Comparison of ENCODE assay signal across 10 mouse cellular contexts in the genomic region with DNA sequence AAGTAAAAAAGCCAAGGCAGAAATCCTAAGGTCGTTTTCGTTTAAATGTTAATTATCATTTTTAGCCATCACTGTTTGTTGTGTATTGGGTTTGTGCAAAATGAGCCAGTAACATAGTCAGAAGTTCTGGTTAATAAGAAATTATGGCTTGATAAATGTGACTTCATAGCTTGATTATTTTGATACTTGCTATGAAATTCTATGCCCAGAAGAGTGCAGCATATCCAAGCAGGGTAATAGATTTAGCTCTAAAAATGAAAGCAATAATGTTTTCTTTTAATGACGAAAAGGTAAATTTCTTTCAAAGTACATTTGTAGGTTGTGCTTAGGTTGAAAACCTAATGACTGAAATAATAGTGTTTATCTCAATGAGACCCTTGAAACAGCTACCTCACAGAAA. TPM values are rescaled to one million over a fixed set of nuclear protein-coding genes. Genes with fewer than 3 reads are reported as not detected.
DNase-seq lines count a peak whose midpoint lies in the region; ATAC-seq and TF ChIP-seq lines count a peak whose summit lies in the region.
"Had no signal": no experiment of that assay in that cellular context is flagged by ENCODE, and none has a peak within 500 bp of the region (broad histone marks: within the 10 kb centered on the region; RNA-seq: fewer than 3 reads in every experiment).

No protein-coding gene starts in this region.

- 0 out of 2 replicates have a peak overlapping the region, but pooled peaks have one; percentile 78 for H3K9ac ChIP-seq in heart, embryonic 14.5 days (ENCODE audit: low read length)
- no peak overlapping the region for H3K9ac ChIP-seq in liver, adult 2 months (ENCODE audit: low read depth, low read length)
- H3K9ac ChIP-seq in liver, embryonic 11.5 days (ENCODE audit: low read depth, low read length) = no peak overlapping the region
- H3K9ac ChIP-seq in liver, postnatal 0 days (replicated peaks) = no peak overlapping the region

- H3K4me2 ChIP-seq in heart, embryonic 14.5 days (ENCODE audit: low read length) = 0 out of 2 replicates have a peak overlapping the region, but pooled peaks have one; percentile 83
- H3K4me2 ChIP-seq in liver, embryonic 11.5 days = no peak overlapping the region; the same call in 1 of the 2 replicates
- H3K4me2 ChIP-seq in liver, postnatal 0 days (ENCODE audit: low read depth, low read length) = 0 out of 2 replicates have a peak overlapping the region, but pooled peaks have one; percentile 89

- no peak for ATAC-seq in heart, embryonic 14.5 days (ENCODE audit: insufficient number of reproducible peaks, insufficient read depth, low FRiP score, low read depth)
- no peak for ATAC-seq in liver, embryonic 11.5 days (replicated peaks; ENCODE audit: low FRiP score)
- no peak for ATAC-seq in liver, postnatal 0 days
- ATAC-seq: inflammation-experienced regulatory T-cells, adult 6 months had no signal

- peaks cover 12 to 26% of the 10 kb centered on the region in 2 experiments for H3K4me1 ChIP-seq in heart, embryonic 14.5 days (ENCODE audit: control insufficient read depth in 2 of 2, insufficient read depth in 2 of 2, low read length in 2 of 2)
- H3K4me1 ChIP-seq in liver, adult 2 months (ENCODE audit: control insufficient read depth, insufficient read depth, low read length) = peaks cover 2% of the 10 kb centered on the region; the same call in 1 of the 2 replicates
- H3K4me1 ChIP-seq in liver, embryonic 11.5 days (replicated peaks; ENCODE audit: control insufficient read depth, insufficient read depth, low read length) = peaks cover 14% of the 10 kb centered on the region
- peaks cover 3% of the 10 kb centered on the region; the same call in 1 of the 2 replicates for H3K4me1 ChIP-seq in liver, postnatal 0 days (ENCODE audit: insufficient read depth)
- peaks cover 21% of the 10 kb centered on the region for H3K4me1 ChIP-seq in embryonic facial prominence, embryonic 10.5 days

- DNase-seq in heart, adult 8-10 months (ENCODE audit: low spot score) = no peak
- DNase-seq in liver, adult 2 months (ENCODE audit: extremely low read depth, low read depth, low spot score) = no peak
- DNase-seq in liver, embryonic 11.5 days (ENCODE audit: low spot score) = no peak
- DNase-seq in NIH3T3 (ENCODE audit: low read depth) = peak; percentile 55
- DNase-seq in liver, postnatal 0 days = no peak
- no peak for DNase-seq in embryonic facial prominence, embryonic 10.5 days (ENCODE audit: low spot score)
- DNase-seq in yolk sac, embryonic 10.5 days (ENCODE audit: low spot score) = no peak
- DNase-seq: left cerebral cortex, postnatal 4 days had no signal

- no peak for TF ChIP-seq EP300 in liver, postnatal 0 days (IDR thresholded peaks at IDR 0.05; ENCODE audit: low read depth)

- H3K27ac ChIP-seq in heart, embryonic 14.5 days (replicated peaks in 1 of 2; ENCODE audit: control insufficient read depth in 1 of 2, insufficient read depth in 1 of 2, low read depth in 2 of 2, low read length in 2 of 2) = no peak overlapping the region
- no peak overlapping the region for H3K27ac ChIP-seq in liver, adult 2 months (replicated peaks; ENCODE audit: insufficient read depth, low read depth, low read length)
- H3K27ac ChIP-seq in liver, embryonic 11.5 days (ENCODE audit: low read depth, low read length) = no peak overlapping the region
- H3K27ac ChIP-seq in liver, postnatal 0 days (ENCODE audit: low read depth) = no peak overlapping the region
- no peak overlapping the region for H3K27ac ChIP-seq in embryonic facial prominence, embryonic 10.5 days (replicated peaks)

- TF ChIP-seq POLR2A in liver, adult 2 months (IDR thresholded peaks at IDR 0.05; ENCODE audit: extremely low read depth, insufficient read depth, low read length) = no peak

- TF ChIP-seq CTCF in liver, adult 2 months (IDR thresholded peaks at IDR 0.05; ENCODE audit: low read depth, low read length) = peak; percentile 39; the same call in 1 of the 2 replicates
- TF ChIP-seq CTCF in liver, postnatal 0 days (IDR thresholded peaks at IDR 0.05; ENCODE audit: low read depth) = peak; percentile 42

- no peaks in the 10 kb centered on the region for H3K27me3 ChIP-seq in heart, embryonic 14.5 days (ENCODE audit: control insufficient read depth, insufficient read depth, low read length)
- no peaks in the 10 kb centered on the region for H3K27me3 ChIP-seq in liver, adult 2 months (ENCODE audit: control insufficient read depth, insufficient read depth, low read length)
- H3K27me3 ChIP-seq in liver, embryonic 11.5 days (replicated peaks; ENCODE audit: control insufficient read depth, insufficient read depth, low read length) = no peaks in the 10 kb centered on the region
- H3K27me3 ChIP-seq in liver, postnatal 0 days (ENCODE audit: insufficient read depth, low read length) = no peaks in the 10 kb centered on the region
- peaks cover 23% of the 10 kb centered on the region for H3K27me3 ChIP-seq in embryonic facial prominence, embryonic 10.5 days (replicated peaks; ENCODE audit: low read depth, poor library complexity, severe bottlenecking)

- no peaks in the 10 kb centered on the region for H3K9me3 ChIP-seq in heart, embryonic 14.5 days (ENCODE audit: control insufficient read depth, low read length)
- H3K9me3 ChIP-seq in liver, embryonic 11.5 days (ENCODE audit: control insufficient read depth, low read length) = no peaks in the 10 kb centered on the region
- H3K9me3 ChIP-seq in liver, postnatal 0 days (ENCODE audit: low read length) = no peaks in the 10 kb centered on the region
- no peaks in the 10 kb centered on the region for H3K9me3 ChIP-seq in embryonic facial prominence, embryonic 10.5 days

- 50% methylated on average over 3 of the region's 3 CpGs for WGBS in heart, embryonic 14.5 days
- WGBS in liver, adult 2 months = 29% methylated on average over 3 of the region's 3 CpGs
- WGBS in liver, embryonic 11.5 days = 59% methylated on average over 3 of the region's 3 CpGs
- WGBS in liver, postnatal 0 days (ENCODE audit: insufficient replicate concordance) = 42% methylated on average over 3 of the region's 3 CpGs
- 55% methylated on average over 3 of the region's 3 CpGs for WGBS in embryonic facial prominence, embryonic 10.5 days

- H3K79me2 ChIP-seq in liver, adult 2 months (ENCODE audit: control insufficient read depth, insufficient read depth, low read length) = peaks cover 19% of the 10 kb centered on the region

- no peak overlapping the region for H3K4me3 ChIP-seq in heart, embryonic 14.5 days (ENCODE audit: control insufficient read depth in 1 of 2, insufficient read depth in 1 of 2, low read depth in 1 of 2, low read length in 2 of 2)
- no peak overlapping the region for H3K4me3 ChIP-seq in liver, adult 2 months (ENCODE audit: insufficient read depth, low read depth, low read length)
- H3K4me3 ChIP-seq in liver, embryonic 11.5 days (ENCODE audit: low read depth, low read length) = no peak overlapping the region
- H3K4me3 ChIP-seq in liver, postnatal 0 days (ENCODE audit: low read depth, low read length) = no peak overlapping the region
- H3K4me3 ChIP-seq in embryonic facial prominence, embryonic 10.5 days = no peak overlapping the region

- H3K36me3 ChIP-seq in heart, embryonic 14.5 days (ENCODE audit: control insufficient read depth, insufficient read depth, low read length) = no peaks in the 10 kb centered on the region
- H3K36me3 ChIP-seq in liver, adult 2 months (ENCODE audit: control insufficient read depth, insufficient read depth, low read length) = no peaks in the 10 kb centered on the region
- H3K36me3 ChIP-seq in liver, embryonic 11.5 days (ENCODE audit: control insufficient read depth, insufficient read depth, low read length) = no peaks in the 10 kb centered on the region
- no peaks in the 10 kb centered on the region for H3K36me3 ChIP-seq in liver, postnatal 0 days (replicated peaks; ENCODE audit: insufficient read depth, low read length)
- no peaks in the 10 kb centered on the region for H3K36me3 ChIP-seq in embryonic facial prominence, embryonic 10.5 days (replicated peaks)

RNA-seq across cellular contexts. Expression of a gene that starts 0.6 kb away (rescaled TPM):
- polyA plus RNA-seq in heart, embryonic 14.5 days (2014; fragmentation: Nextera tagmentation; extraction: Ambion mirVana) = 8.1 and 8.6 TPM in 2 replicates
- total RNA-seq in heart, adult 8-10 months (2022) = 10 to 100 TPM; 34.3 to 41.0 (median 38.3) TPM
- 161 and 171 TPM in 2 replicates for total RNA-seq in liver, adult 2 months (2014; rRNA removed)
- polyA plus RNA-seq in liver, adult 2 months (2012; rRNA removed) = 45.4 and 53.7 TPM in 2 replicates
- 12.6 and 12.9 TPM in 2 replicates for polyA plus RNA-seq in liver, embryonic 11.5 days (2014; fragmentation: Nextera tagmentation; extraction: Ambion mirVana)
- 13.2 and 15.2 TPM in 2 replicates for polyA plus RNA-seq in liver, postnatal 0 days (2015; fragmentation: Nextera tagmentation; extraction: Ambion mirVana)
- 1.7 and 1.9 TPM in 2 replicates for polyA plus RNA-seq in embryonic facial prominence, embryonic 10.5 days (2016; fragmentation: Nextera tagmentation; extraction: Ambion mirVana)
